Comparison of ENCODE assay signal across 20 mouse cellular contexts in genomic region chr16:18462031-18462430, GRCm38 (mm10). TPM values are rescaled to one million over a fixed set of nuclear protein-coding genes. Genes with fewer than 3 reads are reported as not detected.
DNase-seq lines count a peak whose midpoint lies in the region; ATAC-seq lines count a peak whose summit lies in the region.
"Had no signal": no experiment of that assay in that cellular context is flagged by ENCODE, and none has a peak within 500 bp of the region (broad histone marks: within the 10 kb centered on the region; RNA-seq: fewer than 3 reads in every experiment).

No protein-coding gene starts in this region.

- WGBS in midbrain, embryonic 11.5 days, result 53% methylated on average over 9 of the region's 9 CpGs
- 48% methylated on average over 9 of the region's 9 CpGs for WGBS in midbrain, embryonic 13.5 days

- no peaks in the 10 kb centered on the region for H3K27me3 ChIP-seq in midbrain, embryonic 11.5 days (ENCODE audit: control insufficient read depth, insufficient read depth, low read length)
- 0 out of 2 replicates have a peak, but pooled peaks cover 4% of the 10 kb centered on the region for H3K27me3 ChIP-seq in midbrain, embryonic 13.5 days
- H3K27me3 ChIP-seq: CH12.LX; embryonic facial prominence, embryonic 15.5 days; forebrain, embryonic 15.5 days had no signal

- H3K4me2 ChIP-seq in midbrain, embryonic 11.5 days, result no peak overlapping the region
- H3K4me2 ChIP-seq in midbrain, embryonic 13.5 days (replicated peaks), result no peak overlapping the region
- H3K4me2 ChIP-seq: embryonic facial prominence, embryonic 15.5 days; forebrain, embryonic 15.5 days; heart, embryonic 13.5 days; hindbrain, embryonic 12.5 days had no signal

- intact Hi-C loops in heart, postnatal 25 days (cut with DNase I), result no loop called here

- H3K27ac ChIP-seq in midbrain, embryonic 11.5 days (ENCODE audit: low read depth, low read length), result no peak overlapping the region
- H3K27ac ChIP-seq in midbrain, embryonic 13.5 days, result no peak overlapping the region
- H3K27ac ChIP-seq: embryonic facial prominence, embryonic 15.5 days; forebrain, embryonic 15.5 days; heart, embryonic 13.5 days; hindbrain, embryonic 12.5 days had no signal

- no peak for ATAC-seq in midbrain, embryonic 11.5 days (ENCODE audit: low FRiP score)
- ATAC-seq in midbrain, embryonic 13.5 days, result no peak
- ATAC-seq: forebrain, embryonic 15.5 days; hindbrain, embryonic 16.5 days; inflammation-experienced regulatory T-cells, adult 6 months had no signal

- no peak overlapping the region for H3K9ac ChIP-seq in midbrain, embryonic 11.5 days (ENCODE audit: low read length)
- no peak overlapping the region for H3K9ac ChIP-seq in midbrain, embryonic 13.5 days (replicated peaks)
- H3K9ac ChIP-seq: embryonic facial prominence, embryonic 15.5 days; forebrain, embryonic 15.5 days; heart, embryonic 13.5 days; hindbrain, embryonic 12.5 days had no signal

- no peaks in the 10 kb centered on the region for H3K36me3 ChIP-seq in midbrain, embryonic 11.5 days (ENCODE audit: control insufficient read depth, insufficient read depth, low read length)
- H3K36me3 ChIP-seq in midbrain, embryonic 13.5 days, result no peaks in the 10 kb centered on the region
- H3K36me3 ChIP-seq: embryonic facial prominence, embryonic 15.5 days had no signal

- no peak overlapping the region for H3K4me3 ChIP-seq in midbrain, embryonic 11.5 days (ENCODE audit: low read depth, low read length)
- H3K4me3 ChIP-seq in midbrain, embryonic 13.5 days (replicated peaks), result no peak overlapping the region
- H3K4me3 ChIP-seq: embryonic facial prominence, embryonic 15.5 days; erythroblast, embryonic 14.5 days; forebrain, embryonic 15.5 days; heart, embryonic 13.5 days; hindbrain, embryonic 12.5 days had no signal

- H3K4me1 ChIP-seq in midbrain, embryonic 11.5 days (ENCODE audit: control insufficient read depth, insufficient read depth, low read length), result peaks cover 17% of the 10 kb centered on the region
- H3K4me1 ChIP-seq in midbrain, embryonic 13.5 days (replicated peaks), result peaks cover 27% of the 10 kb centered on the region

- peak; percentile 86 for DNase-seq in heart, adult 11 months
- no peak for DNase-seq in heart, postnatal 25 days (ENCODE audit: low spot score)
- DNase-seq in midbrain, embryonic 11.5 days (ENCODE audit: low spot score, missing footprints), result peak; percentile 81
- peak; percentile 39 for DNase-seq in ZHBTc4 (ENCODE audit: low read depth, low spot score)
- peak; percentile 47 for DNase-seq in thymus, postnatal 25 days
- no peak for DNase-seq in adrenal gland, adult 18-20 months (ENCODE audit: low spot score in 2 of 2)
- DNase-seq: adrenal gland, postnatal 14 days; cerebellum, adult 18-20 months; cerebellum, adult 9-11 months; cerebellum, postnatal 36 days; gastrocnemius, postnatal 10 days had no signal

- H3K9me3 ChIP-seq in midbrain, embryonic 11.5 days (ENCODE audit: control insufficient read depth, low read length), result no peaks in the 10 kb centered on the region
- H3K9me3 ChIP-seq in midbrain, embryonic 13.5 days, result no peaks in the 10 kb centered on the region
- H3K9me3 ChIP-seq: embryonic facial prominence, embryonic 15.5 days; forebrain, embryonic 15.5 days; heart, embryonic 13.5 days; hindbrain, embryonic 12.5 days had no signal

RNA-seq across cellular contexts. Expression of gene Comt, which starts 35.4 kb away (rescaled TPM):
- total RNA-seq in heart, postnatal 25 days (2021), result 100 to 1,000 TPM; 112 TPM
- 50.8 and 52.5 TPM in 2 replicates for polyA plus RNA-seq in midbrain, embryonic 11.5 days (2014; fragmentation: Nextera tagmentation; extraction: Ambion mirVana)
- 75.7 and 78.8 TPM in 2 replicates for polyA plus RNA-seq in midbrain, embryonic 13.5 days (2015; fragmentation: Nextera tagmentation; extraction: Ambion mirVana)
- total RNA-seq in adrenal gland, adult 18-20 months (2021), result 100 to 1,000 TPM; 191 to 384 TPM

RNA-seq across cellular contexts. Expression of gene Txnrd2, which starts 35.8 kb away (rescaled TPM):
- 10 to 100 TPM; 36.1 to 38.2 TPM for total RNA-seq in heart, postnatal 25 days (2021)
- 21.0 and 22.7 TPM in 2 replicates for polyA plus RNA-seq in midbrain, embryonic 11.5 days (2014; fragmentation: Nextera tagmentation; extraction: Ambion mirVana)
- 25.9 and 28.6 TPM in 2 replicates for polyA plus RNA-seq in midbrain, embryonic 13.5 days (2015; fragmentation: Nextera tagmentation; extraction: Ambion mirVana)
- 10 to 100 TPM; 75.6 to 98.9 TPM for total RNA-seq in adrenal gland, adult 18-20 months (2021)

RNA-seq across cellular contexts. Expression of gene Gnb1l, which starts 36.5 kb away (rescaled TPM):
- 1 to 10 TPM; 4.9 to 5.6 TPM for total RNA-seq in heart, postnatal 25 days (2021)
- 10.3 and 12.9 TPM in 2 replicates for polyA plus RNA-seq in midbrain, embryonic 11.5 days (2014; fragmentation: Nextera tagmentation; extraction: Ambion mirVana)
- 12.9 and 16.0 TPM in 2 replicates for polyA plus RNA-seq in midbrain, embryonic 13.5 days (2015; fragmentation: Nextera tagmentation; extraction: Ambion mirVana)
- total RNA-seq in adrenal gland, adult 18-20 months (2021), result 1 to 10 TPM; 4.0 to 5.4 TPM

RNA-seq across cellular contexts. Expression of gene Rtl10, which starts 36.7 kb away (rescaled TPM):
- 1 to 10 TPM; 3.3 to 4.6 TPM for total RNA-seq in heart, postnatal 25 days (2021)
- 2.0 and 2.1 TPM in 2 replicates for polyA plus RNA-seq in midbrain, embryonic 11.5 days (2014; fragmentation: Nextera tagmentation; extraction: Ambion mirVana)
- polyA plus RNA-seq in midbrain, embryonic 13.5 days (2015; fragmentation: Nextera tagmentation; extraction: Ambion mirVana), result 3.9 and 4.5 TPM in 2 replicates
- 1 to 10 TPM; 5.1 to 6.7 TPM for total RNA-seq in adrenal gland, adult 18-20 months (2021)

Comparison
In these comparisons a context has a peak if more than half of its experiments do, and no peak if none do; other contexts are left out.
1. DNase-seq: peak in heart, adult 11 months (single experiment), midbrain, embryonic 11.5 days (single experiment), ZHBTc4 (single experiment) and thymus, postnatal 25 days (single experiment); none in heart, postnatal 25 days (single experiment) and adrenal gland, adult 18-20 months (0 of 2).